Mouse (Mus musculus) kidney, adult 2 months (tissue): ENCODE data around the gene H1fnt. TPM values are rescaled to one million over a fixed set of nuclear protein-coding genes. Genes with fewer than 3 reads are reported as not detected.

ENCODE experiments used
- DNase-seq: peaks from one replicate; pipeline ENCODE4 v3.0.0; 2021
- H3K27ac ChIP-seq: fragments of 200-500 bp; 2 replicates; pipeline ENCODE4 v1.5.1; 2012; ENCODE audit warnings: low read depth, low read length, control low read depth, inconsistent platforms; ENCODE audit not compliant: insufficient read depth
- H3K27me3 ChIP-seq: fragments of 200-500 bp; replicated peaks from 2 replicates; pipeline ENCODE4 v1.6.1; 2012; ENCODE audit warnings: mild to moderate bottlenecking, moderate library complexity, low read length, inconsistent platforms; ENCODE audit not compliant: control insufficient read depth, insufficient read depth
- H3K36me3 ChIP-seq: fragments of 200-500 bp; 2 replicates; pipeline ENCODE4 v1.6.1; 2012; ENCODE audit warnings: mild to moderate bottlenecking, moderate library complexity, low read length, inconsistent platforms; ENCODE audit not compliant: control insufficient read depth, insufficient read depth
- H3K4me1 ChIP-seq: fragments of 200-500 bp; 2 replicates; pipeline ENCODE4 v1.6.1; 2011; ENCODE audit warnings: low read length; ENCODE audit not compliant: control insufficient read depth, insufficient read depth
- H3K4me3 ChIP-seq: fragments of 200-500 bp; 2 replicates; pipeline ENCODE4 v1.5.1; 2011; ENCODE audit warnings: mild to moderate bottlenecking, low read depth, low read length, control low read depth; ENCODE audit not compliant: insufficient read depth
- CTCF ChIP-seq: fragments of 200-500 bp; conservative IDR thresholded peaks from 2 replicates; pipeline ENCODE4 v1.5.1; 2011; ENCODE audit warnings: low read depth, mild to moderate bottlenecking, control low read depth, low read length, moderate library complexity, mixed read lengths; ENCODE audit not compliant: insufficient read depth, insufficient read length
- POLR2A ChIP-seq: fragments of 200-500 bp; IDR thresholded peaks from one replicate; pipeline ENCODE4 v1.6.1; 2011; ENCODE audit warnings: low read depth, low read length, control low read depth
- WGBS: fragments of 180-500 bp; shearing (Covaris S2); methylation state at CpG from one replicate; pipeline ENCODE4 v1.1.7; 2018; 5-methylcytosine and 5-hydroxymethylcytosine counted together
- polyA plus RNA-seq: library from polyadenylated mRNA; depleted of rRNA; stranded (reverse); fragments of >200 nt; gene quantifications from 2 replicates; pipeline ENCODE4 v1.2.3, GENCODE M21; 2012; rRNA removed

The H1fnt gene
- polyA plus RNA-seq, 1 experiment, result 0.06 TPM

DNA sequence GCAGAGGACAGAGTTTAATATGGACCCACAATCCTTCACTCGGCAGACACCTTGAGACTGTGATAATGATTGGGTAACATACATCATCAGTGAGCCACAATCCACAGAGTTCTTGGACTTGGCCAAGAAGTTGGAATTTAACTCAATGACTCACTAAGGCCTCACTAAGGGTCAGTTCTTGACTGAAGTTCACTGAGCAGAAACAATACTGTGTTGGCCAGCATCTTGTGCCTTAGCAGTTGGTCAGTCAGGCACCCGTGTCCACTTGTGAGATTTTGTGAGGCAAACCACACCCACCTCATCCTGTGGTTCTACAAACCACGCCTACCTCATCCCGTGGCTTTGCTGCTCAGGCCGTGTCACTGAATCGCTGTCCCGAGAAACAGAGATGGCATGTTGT lies 47.4 kb downstream of the H1fnt start:
- H3K27ac ChIP-seq, result 0 out of 2 replicates have a peak overlapping the region, but pooled peaks have one; percentile 41
- H3K4me3 ChIP-seq, result no peak overlapping the region
- 34% methylated on average over 7 of the region's 7 CpGs for WGBS
- peak; percentile 82 for DNase-seq
- TF ChIP-seq CTCF (no peak), POLR2A (no peak)
- no peaks in the 10 kb centered on the region for H3K36me3 ChIP-seq
- H3K4me1 ChIP-seq, result peaks cover 8% of the 10 kb centered on the region; the same call in 1 of the 2 replicates
- no peaks in the 10 kb centered on the region for H3K27me3 ChIP-seq

Other genes starting within 250 kb of the H1fnt start
- gene Pfkm, start 164.7 kb downstream of the H1fnt start, polyA plus RNA-seq, result 44.8 and 56.2 TPM in 2 replicates
- gene Senp1, start 163.5 kb downstream of the H1fnt start, polyA plus RNA-seq, result 7.9 and 8.1 TPM in 2 replicates
- gene Asb8, start 91.7 kb downstream of the H1fnt start, polyA plus RNA-seq, result 46.8 and 52.5 TPM in 2 replicates
- gene Ccdc184, start 90.1 kb downstream of the H1fnt start, polyA plus RNA-seq, result 0.19 and 0.45 TPM in 2 replicates
- not detected in 2 replicates for gene Olfr288, start 61.8 kb downstream of the H1fnt start, polyA plus RNA-seq
- not detected in 2 replicates for gene Gm44579, start 36.3 kb downstream of the H1fnt start, polyA plus RNA-seq
- not detected in 2 replicates for gene Olfr287, start 36.2 kb downstream of the H1fnt start, polyA plus RNA-seq
- gene Olfr286, start 22.8 kb downstream of the H1fnt start, polyA plus RNA-seq, result not detected in 2 replicates
- gene Zfp641, start 38.9 kb upstream of the H1fnt start, polyA plus RNA-seq, result 3.0 and 3.1 TPM in 2 replicates
- gene Olfr285, start 60.1 kb upstream of the H1fnt start, polyA plus RNA-seq, result not detected in 2 replicates
- not detected in 2 replicates for gene Olfr284, start 83.7 kb upstream of the H1fnt start, polyA plus RNA-seq
- not detected in 2 replicates for gene Olfr283, start 123.7 kb upstream of the H1fnt start, polyA plus RNA-seq
- not detected in 2 replicates for gene Olfr282, start 173.9 kb upstream of the H1fnt start, polyA plus RNA-seq
- gene Olfr281, start 195.3 kb upstream of the H1fnt start, polyA plus RNA-seq, result not detected in 2 replicates
- not detected in 2 replicates for gene OR5BS1P, start 212.6 kb upstream of the H1fnt start, polyA plus RNA-seq
- gene Lalba, start 225.4 kb upstream of the H1fnt start, polyA plus RNA-seq, result not detected in 2 replicates
- gene Olfr279, start 235.1 kb upstream of the H1fnt start, polyA plus RNA-seq, result not detected in 2 replicates